Mouse (Mus musculus) macrophage (primary cell): ENCODE measurements around the gene Chchd10. TPM values are rescaled to one million over a fixed set of nuclear protein-coding genes. Genes with fewer than 3 reads are reported as not detected.
"Not testable (repeated sequence)": the region's sequence is repeated elsewhere in the genome, so short reads cannot be mapped to it uniquely, and the experiment has no call there.

Source experiments
- H3K27ac ChIP-seq: fragments of 350-480 bp; formaldehyde crosslinking; 2 replicates; pipeline ENCODE4 v1.9.0; 2021
- H3K36me3 ChIP-seq: fragments of 350-480 bp; formaldehyde crosslinking; 2 replicates; pipeline ENCODE4 v1.9.0; 2021; ENCODE audit errors: inconsistent target
- H3K4me3 ChIP-seq: fragments of 350-480 bp; formaldehyde crosslinking; 2 replicates; pipeline ENCODE4 v1.9.0; 2021; ENCODE audit errors: inconsistent target
- H3K79me2 ChIP-seq: fragments of 350-480 bp; formaldehyde crosslinking; 2 replicates; pipeline ENCODE4 v1.9.0; 2021; ENCODE audit errors: inconsistent target
- WGBS: methylation state at CpG from one replicate; pipeline ENCODE4 v1.1.7; 2026; ENCODE audit warnings: inconsistent platforms; ENCODE audit not compliant: missing documents; 5-methylcytosine and 5-hydroxymethylcytosine counted together
- polyA plus RNA-seq: library from polyadenylated mRNA; stranded (reverse); fragments of 250-400 nt; gene quantifications from 3 replicates; pipeline ENCODE4 v1.2.4, GENCODE M21; 2018; ENCODE audit warnings: inconsistent platforms
- total RNA-seq, 78 experiments: library from RNA; depleted of rRNA; stranded (reverse); fragments of 250-400 nt; gene quantifications; 1 replicate in 9 of 78; 2 replicates in 24 of 78; 3 replicates in 43 of 78; 4 replicates in 2 of 78; pipeline ENCODE4 v1.2.4; 2018; ENCODE audit warnings: inconsistent platforms in 56 of 78

Chchd10 gene
- 1 to 10 TPM in 1 of 26 experiments, not detected in 25; 1.1 TPM for total RNA-seq (2018; cell fraction: chromatin; rRNA removed)
- 10 to 100 TPM in 24 of 26 experiments, 1 to 10 TPM in 2; 8.7 to 24.6 (median 14.5) TPM for total RNA-seq (2018; cell fraction: cytosol; rRNA removed)
- 1 to 10 TPM in 18 of 26 experiments, not detected in 8; 1.6 to 8.4 (median 2.2) TPM for total RNA-seq (2018; cell fraction: nucleus; rRNA removed)
- polyA plus RNA-seq: 7.6 to 12.8 TPM (median 11.6 TPM) in 3 replicates

DNA sequence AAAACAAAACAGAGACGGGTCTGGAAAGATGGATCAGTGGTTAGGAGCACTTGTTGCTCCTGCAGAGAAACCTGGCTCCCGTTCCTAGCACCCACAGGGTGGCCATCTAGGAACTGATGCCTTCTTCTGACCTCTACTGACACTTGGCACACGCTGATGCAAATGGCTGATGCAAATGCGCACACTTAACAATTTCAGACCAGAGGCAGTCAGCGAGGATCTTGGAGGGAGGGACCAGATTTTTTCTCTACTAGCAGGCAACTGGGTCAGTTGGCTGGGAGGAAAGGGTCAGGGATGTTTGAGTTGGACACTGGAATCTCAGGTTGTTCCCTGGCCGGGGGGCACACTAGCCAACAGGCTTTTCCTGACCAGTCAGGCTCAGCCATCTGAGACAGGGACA, at the start of gene Chchd10:
Chchd10 (plus strand) TSS at position 240 of the 400 bp plus-strand sequence.
- WGBS: 89% methylated on average over 6 of the region's 6 CpGs
- Histone ChIP-seq H3K79me2 (no peaks in the 10 kb centered on the region), H3K27ac (no peak within 1 kb of the TSS), H3K36me3 (no peaks in the 10 kb centered on the region), H3K4me3 (no peak within 1 kb of the TSS)

DNA sequence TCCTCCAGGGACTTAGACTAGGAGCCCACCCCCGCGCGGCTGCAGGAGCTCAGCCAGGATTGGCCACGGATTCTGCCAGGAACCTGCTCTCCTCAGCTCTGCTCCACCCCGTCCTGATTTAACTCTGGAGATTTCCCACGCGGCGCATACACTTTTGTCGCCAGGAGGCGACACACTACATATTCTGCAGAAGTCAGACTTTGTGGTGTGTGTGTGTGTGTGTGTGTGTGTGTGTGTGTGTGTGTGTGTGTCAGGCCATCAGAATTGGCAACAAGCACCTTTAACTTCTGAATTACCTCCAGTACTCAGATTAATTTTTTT, 49.7 kb upstream of the Chchd10 start:
- H3K27ac ChIP-seq: no peak overlapping the region
- H3K79me2 ChIP-seq: no peaks in the 10 kb centered on the region
- 4% methylated on average over 10 of the region's 10 CpGs for WGBS
- H3K36me3 ChIP-seq: no peaks in the 10 kb centered on the region
- H3K4me3 ChIP-seq: no peak overlapping the region

DNA sequence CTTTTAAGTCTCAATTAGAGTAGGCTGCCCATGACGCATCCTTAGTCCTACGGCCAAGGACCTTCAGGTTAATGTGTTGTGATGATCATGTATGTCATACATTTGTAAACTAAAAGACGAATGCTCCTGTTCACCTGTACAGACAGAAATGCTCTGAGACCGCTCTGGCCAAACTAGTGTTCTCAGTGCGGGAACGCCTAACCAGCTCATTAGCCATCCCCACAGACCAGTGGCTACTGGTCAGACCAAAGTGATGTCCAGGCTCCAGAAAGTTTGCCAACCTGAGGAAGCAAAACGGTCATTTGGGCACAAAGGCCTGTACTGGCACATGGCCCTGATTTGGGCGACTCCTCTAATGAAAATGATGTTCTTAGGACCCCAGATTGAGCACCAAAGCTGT, 48.2 kb upstream of the Chchd10 start:
- no peaks in the 10 kb centered on the region for H3K79me2 ChIP-seq
- H3K36me3 ChIP-seq: no peaks in the 10 kb centered on the region
- WGBS: 94% methylated on average over 8 of the region's 8 CpGs
- H3K27ac ChIP-seq: no peak overlapping the region
- H3K4me3 ChIP-seq: no peak overlapping the region

- not testable (repeated sequence) for H3K4me3 ChIP-seq, H3K27ac ChIP-seq
- 91% methylated on average over 4 of the region's 5 CpGs for WGBS
Measured at GRCm38 (mm10) chr10:75887504-75887903, 45.4 kb upstream of the Chchd10 start.

DNA sequence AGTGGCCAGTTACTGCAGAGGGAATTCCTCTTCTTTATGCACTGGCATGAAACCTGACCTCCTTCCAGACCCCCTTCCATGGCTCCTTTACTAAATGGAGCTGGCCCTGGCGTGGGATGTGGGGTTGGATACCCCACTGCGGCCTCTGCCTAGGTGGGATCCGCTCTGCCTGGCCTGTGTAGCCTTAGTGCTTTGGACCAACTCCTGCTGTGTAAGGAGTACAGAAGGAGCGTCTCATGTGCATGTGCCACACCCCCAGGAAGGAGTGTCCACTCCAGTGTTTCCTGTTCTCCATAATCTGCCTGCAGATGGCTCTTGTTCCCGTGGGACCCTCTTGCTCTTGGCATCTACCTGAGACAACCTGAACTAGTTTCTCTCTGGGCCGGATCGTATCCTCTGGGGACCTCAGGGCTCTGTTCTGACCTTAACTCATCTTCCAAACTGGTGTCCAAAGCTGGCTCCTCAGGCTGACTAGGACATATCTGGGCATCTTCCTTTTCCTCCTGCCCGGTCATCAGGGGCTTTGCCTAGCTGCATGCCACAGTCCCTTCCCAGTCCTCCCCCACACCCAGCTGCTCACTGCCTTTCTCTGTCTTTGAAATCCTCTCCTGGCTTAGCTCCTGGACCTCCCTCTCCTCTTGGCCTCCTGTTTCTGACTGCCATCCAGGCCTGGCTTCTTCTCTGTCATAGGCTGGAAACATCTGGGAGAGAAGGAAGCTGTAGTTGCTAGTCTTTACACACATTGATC, 43.4 kb upstream of the Chchd10 start:
- Histone ChIP-seq H3K4me3 (no peak overlapping the region), H3K27ac (no peak overlapping the region)
- WGBS: 80% methylated on average over 8 of the region's 8 CpGs

More at GRCm38 (mm10) chr10:75887504-75887903, 45.4 kb upstream of the Chchd10 start:
- H3K79me2 ChIP-seq, H3K36me3 ChIP-seq: not testable (repeated sequence)

GRCm38 (mm10) chr10:75893089-75893750, 39.7 kb upstream of the Chchd10 start, which contains the start of gene Derl3:
Gene Derl3, plus strand, starts transcription at chr10:75893413.
- peaks cover 27% of the 10 kb centered on the region for H3K36me3 ChIP-seq
- H3K4me3 ChIP-seq: no peak within 1 kb of the TSS
- WGBS: 3% methylated on average over 48 of the region's 51 CpGs
- H3K79me2 ChIP-seq: no peaks in the 10 kb centered on the region
- H3K27ac ChIP-seq: no peak within 1 kb of the TSS

More for the DNA sequence above, 43.4 kb upstream of the Chchd10 start:
- Histone ChIP-seq H3K79me2 (no peaks in the 10 kb centered on the region), H3K36me3 (peaks cover 4% of the 10 kb centered on the region; the same call in 1 of the 2 replicates)

GRCm38 (mm10) chr10:75894601-75895000, 38.3 kb upstream of the Chchd10 start:
- H3K4me3 ChIP-seq: no peak overlapping the region
- peaks cover 34% of the 10 kb centered on the region for H3K36me3 ChIP-seq
- H3K79me2 ChIP-seq: no peaks in the 10 kb centered on the region
- no peak overlapping the region for H3K27ac ChIP-seq
- WGBS: 85% methylated on average over 6 of the region's 6 CpGs

GRCm38 (mm10) chr10:75895730-75896129, 37.2 kb upstream of the Chchd10 start:
- Histone ChIP-seq H3K36me3 (peaks cover 44% of the 10 kb centered on the region), H3K79me2 (no peaks in the 10 kb centered on the region), H3K4me3 (no peak overlapping the region), H3K27ac (no peak overlapping the region)
- WGBS: 95% methylated on average over 5 of the region's 5 CpGs

DNA sequence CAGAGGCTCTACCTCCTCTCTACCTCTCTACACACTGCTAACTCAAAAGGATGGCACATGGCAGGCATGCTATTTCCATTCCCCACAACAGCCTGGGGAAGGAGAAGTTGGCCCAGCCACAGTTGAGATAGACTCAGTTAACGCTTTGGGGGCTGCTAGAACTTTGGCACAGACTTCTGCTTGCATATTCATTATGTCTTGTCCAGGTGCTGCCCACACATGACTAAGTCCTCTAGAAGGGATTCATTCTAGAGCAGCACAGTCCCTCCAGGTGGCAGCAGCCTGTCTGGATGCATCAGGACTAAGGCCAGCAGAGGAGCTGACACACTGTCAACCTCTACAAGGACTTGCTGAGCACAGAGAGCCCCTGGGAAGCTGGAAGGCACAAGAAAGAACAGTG, 36.7 kb upstream of the Chchd10 start:
- H3K4me3 ChIP-seq: no peak overlapping the region
- 100% methylated on average over 1 of the region's 1 CpGs for WGBS
- H3K36me3 ChIP-seq: peaks cover 49% of the 10 kb centered on the region
- H3K79me2 ChIP-seq: no peaks in the 10 kb centered on the region
- H3K27ac ChIP-seq: no peak overlapping the region

GRCm38 (mm10) chr10:75897373-75897772, 35.6 kb upstream of the Chchd10 start:
- Histone ChIP-seq H3K79me2 (no peaks in the 10 kb centered on the region), H3K4me3 (no peak overlapping the region), H3K36me3 (peaks cover 60% of the 10 kb centered on the region), H3K27ac (no peak overlapping the region)
- 61% methylated on average over 6 of the region's 6 CpGs for WGBS

DNA sequence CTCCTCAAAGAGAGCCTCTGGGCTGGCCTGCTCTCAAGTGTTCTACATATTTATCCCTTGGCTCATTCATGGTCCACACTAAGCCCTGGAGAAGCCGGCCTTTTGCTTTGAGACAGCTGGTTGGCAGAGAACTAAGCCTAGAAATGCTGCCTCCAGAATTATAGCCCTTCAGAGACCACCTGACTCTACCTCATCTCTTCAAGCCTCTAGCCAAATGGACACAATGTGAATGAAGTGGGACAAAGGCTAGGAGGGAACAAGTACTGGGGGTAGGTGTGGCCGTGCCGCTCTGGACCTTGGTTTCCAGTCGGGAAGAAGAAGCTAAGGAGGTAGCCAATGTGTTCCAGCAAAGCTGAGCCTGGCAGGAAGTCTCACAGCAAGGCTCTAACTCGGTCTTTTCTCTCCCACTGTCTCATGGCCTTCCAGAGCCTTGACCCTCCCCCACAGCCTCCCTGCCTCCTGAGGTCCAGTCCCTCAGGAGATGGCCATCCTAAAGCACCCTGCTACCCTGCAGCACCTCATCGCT, 34.8 kb upstream of the Chchd10 start:
- peaks cover 68% of the 10 kb centered on the region for H3K36me3 ChIP-seq
- no peak overlapping the region for H3K4me3 ChIP-seq
- 87% methylated on average over 6 of the region's 6 CpGs for WGBS
- no peaks in the 10 kb centered on the region for H3K79me2 ChIP-seq
- no peak overlapping the region for H3K27ac ChIP-seq

GRCm38 (mm10) chr10:75898846-75899245, 34.1 kb upstream of the Chchd10 start:
- Histone ChIP-seq H3K27ac (no peak overlapping the region), H3K4me3 (no peak overlapping the region), H3K36me3 (peaks cover 75% of the 10 kb centered on the region), H3K79me2 (no peaks in the 10 kb centered on the region)
- WGBS: 88% methylated on average over 3 of the region's 3 CpGs

GRCm38 (mm10) chr10:75904391-75904790, 28.5 kb upstream of the Chchd10 start:
- 100% methylated on average over 5 of the region's 5 CpGs for WGBS
- Histone ChIP-seq H3K79me2 (no peaks in the 10 kb centered on the region), H3K4me3 (no peak overlapping the region), H3K36me3 (peaks cover 85% of the 10 kb centered on the region), H3K27ac (no peak overlapping the region)

DNA sequence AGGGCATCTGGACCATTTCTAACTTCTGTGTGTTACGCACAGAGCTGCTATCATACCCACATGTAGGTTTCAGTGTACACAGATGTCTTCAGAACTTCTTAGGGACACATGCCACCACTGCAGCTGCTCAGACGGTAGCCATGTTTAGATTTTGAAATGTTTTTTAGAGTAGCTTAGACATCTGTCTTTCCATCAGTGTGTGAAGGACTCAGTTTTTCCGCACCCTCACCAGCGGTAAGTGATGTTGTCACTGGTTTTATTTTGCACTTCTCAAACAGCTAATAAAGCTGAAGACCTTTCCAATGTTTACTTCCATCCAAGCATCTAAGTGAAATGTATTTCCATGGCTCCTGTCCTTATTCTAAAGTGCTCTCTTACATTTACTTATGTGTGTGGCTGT, 26.0 kb upstream of the Chchd10 start:
- H3K36me3 ChIP-seq: peaks cover 81% of the 10 kb centered on the region
- H3K27ac ChIP-seq: no peak overlapping the region
- no peaks in the 10 kb centered on the region for H3K79me2 ChIP-seq
- no peak overlapping the region for H3K4me3 ChIP-seq
- 100% methylated on average over 3 of the region's 4 CpGs for WGBS

DNA sequence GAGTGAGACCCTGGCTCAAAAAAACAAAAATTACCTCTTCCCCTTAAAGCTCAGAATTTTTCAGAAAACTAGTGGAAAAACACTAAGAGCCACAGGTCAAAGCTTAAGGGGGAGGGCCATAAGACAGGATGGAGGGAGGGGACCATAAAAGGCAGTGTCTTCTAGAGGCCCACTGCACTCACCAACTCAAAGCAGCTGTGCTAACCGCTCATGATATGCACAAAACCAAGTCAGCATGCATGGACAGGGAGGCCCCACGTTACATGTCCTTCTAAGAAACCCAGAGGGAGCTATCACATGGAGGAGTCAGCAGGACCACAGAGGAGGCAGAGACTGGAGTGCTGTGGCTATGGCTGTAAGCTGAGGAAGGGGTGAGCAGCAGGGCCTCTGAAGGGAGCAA, 22.2 kb upstream of the Chchd10 start:
- H3K27ac ChIP-seq: no peak overlapping the region
- peaks cover 14% of the 10 kb centered on the region for H3K79me2 ChIP-seq
- H3K36me3 ChIP-seq: peaks cover 54% of the 10 kb centered on the region
- WGBS: 96% methylated on average over 2 of the region's 2 CpGs
- no peak overlapping the region for H3K4me3 ChIP-seq
